Mouse (Mus musculus) testis, postnatal 10 days (tissue): ENCODE measurements at regions not wholly inside any gene's neighbourhood (a gene's known extent, or its start where the extent isn't known, plus 50 kb on each side); places are given as distances from the start of the nearest gene placed in this dataset.

Experiments
- DNase-seq: peaks from one replicate; pipeline ENCODE4 v3.0.0; 2021; ENCODE audit warnings: low spot score

GRCm38 (mm10) chr1:166811341-166812071, 129.9 kb upstream of the Fmo9 start:
- no peak for DNase-seq

- no peak for DNase-seq
Observed at GRCm38 (mm10) chr1:166812072-166812461, 130.4 kb upstream of the Fmo9 start.

- no peak for DNase-seq
Observed at GRCm38 (mm10) chr1:166812920-166813439, 131.3 kb upstream of the Fmo9 start.

GRCm38 (mm10) chr1:166817927-166818326, 136.3 kb upstream of the Fmo9 start:
- no peak for DNase-seq

GRCm38 (mm10) chr1:166818682-166819081, 137.0 kb upstream of the Fmo9 start:
- no peak for DNase-seq

GRCm38 (mm10) chr1:166819420-166819819, 137.8 kb upstream of the Fmo9 start:
- no peak for DNase-seq

- DNase-seq, result no peak
Observed at GRCm38 (mm10) chr1:166820050-166820449, 138.4 kb upstream of the Fmo9 start.

GRCm38 (mm10) chr1:166821146-166821545, 139.5 kb upstream of the Fmo9 start:
- no peak for DNase-seq

- no peak for DNase-seq
Observed at GRCm38 (mm10) chr1:166837299-166837698, 155.7 kb upstream of the Fmo9 start.

GRCm38 (mm10) chr1:166839833-166840232, 158.2 kb upstream of the Fmo9 start:
- no peak for DNase-seq

- DNase-seq, result no peak
Observed at GRCm38 (mm10) chr1:166843397-166843877, 157.8 kb upstream of the Fam78b start.

GRCm38 (mm10) chr1:166846566-166846965, 154.7 kb upstream of the Fam78b start:
- no peak for DNase-seq

GRCm38 (mm10) chr1:166847233-166847632, 154.0 kb upstream of the Fam78b start:
- DNase-seq, result no peak

GRCm38 (mm10) chr1:166848015-166848535, 153.1 kb upstream of the Fam78b start:
- DNase-seq, result no peak

- DNase-seq, result no peak
Observed at GRCm38 (mm10) chr1:166855988-166856387, 145.2 kb upstream of the Fam78b start.

GRCm38 (mm10) chr1:166866256-166866655, 135.0 kb upstream of the Fam78b start:
- no peak for DNase-seq

GRCm38 (mm10) chr1:166871258-166871657, 130.0 kb upstream of the Fam78b start:
- DNase-seq, result no peak

GRCm38 (mm10) chr1:166876452-166876851, 124.8 kb upstream of the Fam78b start:
- DNase-seq, result no peak

- DNase-seq, result no peak
Observed at GRCm38 (mm10) chr1:166883215-166883614, 118.0 kb upstream of the Fam78b start.

- no peak for DNase-seq
Observed at GRCm38 (mm10) chr1:166895945-166896344, 105.3 kb upstream of the Fam78b start.

- no peak for DNase-seq
Observed at GRCm38 (mm10) chr1:166898741-166899140, 102.5 kb upstream of the Fam78b start.

- no peak for DNase-seq
Observed at GRCm38 (mm10) chr1:166899238-166899637, 102.0 kb upstream of the Fam78b start.

- no peak for DNase-seq
Observed at GRCm38 (mm10) chr1:166900028-166900427, 101.2 kb upstream of the Fam78b start.
